Mouse (Mus musculus) kidney, embryonic 15.5 days (tissue): ENCODE measurements around the gene Gm815. TPM values are rescaled to one million over a fixed set of nuclear protein-coding genes. Genes with fewer than 3 reads are reported as not detected.
A peak's percentile ranks its signal among the peaks of the same experiment; 100 is the strongest.

Experiments
- ATAC-seq: fragments of 200-750 bp; cut with Nextera tagmentation; replicated peaks from 2 replicates; pipeline ENCODE4 v1.8.0; 2017; ENCODE audit warnings: moderate TSS enrichment; ENCODE audit not compliant: low FRiP score
- H3K27ac ChIP-seq: fragments of 300-500 bp; sonication (generic); 2 replicates; pipeline ENCODE4 v1.5.1; 2015; ENCODE audit warnings: mild to moderate bottlenecking, inconsistent platforms
- H3K27me3 ChIP-seq: fragments of 300-500 bp; sonication (generic); 2 replicates; pipeline ENCODE4 v1.6.1; 2015; ENCODE audit warnings: inconsistent platforms
- H3K36me3 ChIP-seq: fragments of 300-500 bp; sonication (generic); 2 replicates; pipeline ENCODE4 v1.6.1; 2015; ENCODE audit warnings: inconsistent platforms
- H3K4me1 ChIP-seq: fragments of 300-500 bp; sonication (generic); 2 replicates; pipeline ENCODE4 v1.6.1; 2015; ENCODE audit warnings: inconsistent platforms
- H3K4me2 ChIP-seq: fragments of 300-500 bp; sonication (generic); 2 replicates; pipeline ENCODE4 v1.6.1; 2015; ENCODE audit warnings: moderate library complexity, mild to moderate bottlenecking, inconsistent platforms
- H3K4me3 ChIP-seq: fragments of 300-500 bp; sonication (generic); replicated peaks from 2 replicates; pipeline ENCODE4 v1.5.1; 2015; ENCODE audit warnings: mild to moderate bottlenecking, inconsistent platforms
- H3K9ac ChIP-seq: fragments of 300-500 bp; sonication (generic); 2 replicates; pipeline ENCODE4 v1.6.1; 2015; ENCODE audit warnings: mild to moderate bottlenecking, inconsistent platforms
- H3K9me3 ChIP-seq: fragments of 300-500 bp; sonication (generic); replicated peaks from 2 replicates; pipeline ENCODE4 v1.6.1; 2016; ENCODE audit warnings: inconsistent platforms
- WGBS: fragments of 180-500 bp; shearing (Covaris S2); methylation state at CpG from one replicate; pipeline ENCODE4 v1.1.7; 2015; ENCODE audit warnings: mixed read lengths; 5-methylcytosine and 5-hydroxymethylcytosine counted together
- polyA plus RNA-seq: library from polyadenylated mRNA; unstranded; fragments of >200 nt; fragmentation: Nextera tagmentation; extraction: Ambion mirVana; gene quantifications from 2 replicates; pipeline ENCODE4 v1.2.1, GENCODE M21; 2015

Gm815 gene
- polyA plus RNA-seq: not detected in 2 replicates

DNA sequence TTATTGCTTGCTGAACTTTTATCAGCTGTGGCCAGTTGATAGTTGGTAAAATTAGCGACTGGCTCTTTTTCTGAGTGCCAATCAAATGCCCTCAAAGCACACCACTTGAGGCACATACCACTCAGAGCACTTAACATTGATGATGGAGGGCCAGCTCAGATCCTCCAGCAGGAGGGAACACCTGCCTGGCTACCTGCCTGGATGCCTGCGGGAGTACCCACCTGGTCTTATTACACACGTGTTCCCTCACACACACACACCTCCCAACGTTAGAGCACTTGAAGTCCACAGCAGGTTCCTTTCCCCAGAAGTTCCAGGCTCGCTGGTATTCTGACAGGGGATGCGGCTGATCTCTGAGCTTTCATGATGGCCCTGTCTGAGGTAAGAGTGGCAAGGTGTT, at the start of gene Gm815:
TSS of gene Gm815 (plus strand) at position 266 of the 400 bp plus-strand sequence.
- Histone ChIP-seq H3K9ac (no peak within 1 kb of the TSS), H3K36me3 (no peaks in the 10 kb centered on the region), H3K4me3 (no peak within 1 kb of the TSS), H3K27ac (no peak within 1 kb of the TSS), H3K4me2 (no peak within 1 kb of the TSS), H3K27me3 (no peaks in the 10 kb centered on the region), H3K4me1 (peaks cover 6% of the 10 kb centered on the region), H3K9me3 (no peaks in the 10 kb centered on the region)
- no peak for ATAC-seq
- WGBS: 86% methylated on average over 6 of the region's 6 CpGs

DNA sequence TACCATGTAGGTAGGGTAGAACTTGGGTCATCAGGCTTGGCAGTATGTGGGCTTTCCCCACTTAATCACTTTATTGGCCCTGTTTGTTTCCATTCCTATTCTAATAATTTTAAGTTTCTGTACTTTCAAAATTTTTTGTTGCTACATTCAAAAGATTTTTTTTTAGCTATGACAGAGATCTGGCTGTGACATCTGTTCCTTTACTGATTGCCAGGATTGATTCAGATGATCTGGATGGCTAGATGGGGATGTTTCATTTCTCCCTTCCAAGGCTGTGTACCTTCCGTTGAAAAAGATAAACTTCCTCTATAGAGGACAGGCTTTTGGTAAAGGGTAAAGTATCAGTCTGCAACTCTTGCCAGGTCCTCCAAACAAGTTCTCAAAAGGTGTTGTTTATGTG, 48.1 kb upstream of the Gm815 start:
- 71% methylated on average over 1 of the region's 1 CpGs for WGBS
- H3K9ac ChIP-seq: no peak overlapping the region
- no peaks in the 10 kb centered on the region for H3K27me3 ChIP-seq
- no peaks in the 10 kb centered on the region for H3K9me3 ChIP-seq
- ATAC-seq: no peak
- no peak overlapping the region for H3K4me2 ChIP-seq
- no peak overlapping the region for H3K4me3 ChIP-seq
- H3K27ac ChIP-seq: no peak overlapping the region
- no peaks in the 10 kb centered on the region for H3K4me1 ChIP-seq
- no peaks in the 10 kb centered on the region for H3K36me3 ChIP-seq

DNA sequence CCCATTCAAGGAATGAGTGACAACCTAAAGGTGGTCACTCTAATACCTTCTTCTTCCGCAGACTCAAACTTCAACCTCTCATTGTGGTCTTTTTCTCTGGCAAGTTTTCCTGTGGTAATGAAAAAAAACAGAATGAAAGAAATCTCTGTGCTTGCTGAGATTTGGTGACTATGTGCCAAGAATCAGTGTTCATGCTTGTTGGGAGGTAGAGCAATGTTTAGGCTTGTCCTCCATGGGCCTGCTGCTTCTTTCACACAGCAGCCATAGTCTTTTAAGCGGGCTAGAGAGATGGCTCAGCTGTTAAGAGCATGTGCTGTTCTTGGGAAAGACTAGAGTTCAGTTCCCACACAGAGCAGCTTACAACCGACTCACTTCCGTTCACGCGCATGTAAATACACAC, 41.8 kb upstream of the Gm815 start:
- Histone ChIP-seq H3K4me2 (no peak overlapping the region), H3K9me3 (no peaks in the 10 kb centered on the region), H3K4me3 (no peak overlapping the region), H3K36me3 (no peaks in the 10 kb centered on the region), H3K27ac (peak overlapping the region; percentile 97), H3K4me1 (peaks cover 22% of the 10 kb centered on the region), H3K9ac (no peak overlapping the region), H3K27me3 (no peaks in the 10 kb centered on the region)
- 92% methylated on average over 6 of the region's 6 CpGs for WGBS
- no peak for ATAC-seq

DNA sequence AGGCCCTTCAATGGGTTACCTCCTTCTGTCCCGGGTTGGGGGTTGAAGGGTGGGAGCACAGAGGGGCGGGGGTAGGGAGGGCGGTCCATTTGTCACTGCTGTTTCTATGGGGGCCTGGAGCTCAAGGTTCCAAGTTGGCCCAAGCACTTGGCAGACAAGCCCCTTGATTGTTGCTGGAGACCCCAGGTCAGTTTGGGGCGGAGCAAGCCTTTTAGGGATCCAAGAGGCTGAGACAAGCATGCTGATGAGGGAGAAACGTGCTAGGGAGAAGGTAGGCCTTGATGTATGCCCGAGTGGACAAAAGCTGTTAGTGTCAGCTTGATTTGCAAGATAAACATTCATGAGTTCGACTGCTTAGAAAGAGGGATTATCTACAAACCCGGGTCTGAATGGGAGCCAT, 40.9 kb upstream of the Gm815 start:
- 7% methylated on average over 8 of the region's 8 CpGs for WGBS
- Histone ChIP-seq H3K36me3 (no peaks in the 10 kb centered on the region), H3K4me2 (peak overlapping the region; percentile 60), H3K27me3 (no peaks in the 10 kb centered on the region), H3K4me3 (peak overlapping the region; percentile 55), H3K4me1 (peaks cover 22% of the 10 kb centered on the region), H3K9me3 (no peaks in the 10 kb centered on the region), H3K27ac (peak overlapping the region; percentile 97), H3K9ac (no peak overlapping the region)
- ATAC-seq: peak; percentile 67

DNA sequence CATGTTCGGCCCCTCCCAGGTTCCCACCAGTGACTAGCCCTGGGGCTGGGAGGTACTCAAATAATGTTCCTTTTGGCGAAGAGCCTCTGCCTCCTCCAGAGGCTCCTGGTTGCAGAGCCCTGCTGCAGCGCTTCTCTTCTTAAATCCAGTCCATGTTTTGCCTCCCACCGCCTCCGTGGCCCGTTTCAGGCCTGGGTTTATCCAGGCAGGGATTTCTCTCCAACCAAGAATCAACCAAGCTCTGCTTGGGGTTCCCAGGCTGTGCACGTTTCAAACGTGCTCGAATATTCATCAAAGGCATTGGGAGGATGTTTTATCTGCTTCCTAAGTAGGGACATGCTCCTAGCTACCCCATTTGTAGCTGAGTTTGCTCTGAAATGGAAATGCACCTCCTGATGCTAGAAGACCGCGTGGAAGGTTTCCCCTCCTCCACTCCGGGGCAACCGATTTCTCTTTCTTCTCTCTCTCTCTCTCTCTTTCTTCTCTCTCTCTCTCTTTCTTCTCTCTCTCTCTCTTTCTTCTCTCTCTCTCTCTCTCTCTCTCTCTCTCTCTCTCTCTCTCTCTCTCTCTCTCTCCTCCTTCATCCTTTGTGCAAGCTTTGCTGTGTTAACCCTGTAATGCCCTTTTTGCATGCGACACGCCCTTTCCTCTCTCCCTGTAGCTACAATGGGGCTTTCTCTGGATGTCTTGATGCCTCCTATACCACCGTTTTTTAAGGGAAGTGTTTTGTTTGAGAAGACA, 40.2 kb upstream of the Gm815 start:
- Histone ChIP-seq H3K4me2 (peak overlapping the region; percentile 60), H3K27me3 (no peaks in the 10 kb centered on the region), H3K9ac (peak overlapping the region; percentile 66), H3K36me3 (no peaks in the 10 kb centered on the region), H3K4me3 (peak overlapping the region; percentile 55), H3K27ac (peak overlapping the region; percentile 97), H3K9me3 (no peaks in the 10 kb centered on the region), H3K4me1 (peaks cover 22% of the 10 kb centered on the region)
- under 1% methylated on average over 16 of the region's 16 CpGs for WGBS
- peak; percentile 90 for ATAC-seq

DNA sequence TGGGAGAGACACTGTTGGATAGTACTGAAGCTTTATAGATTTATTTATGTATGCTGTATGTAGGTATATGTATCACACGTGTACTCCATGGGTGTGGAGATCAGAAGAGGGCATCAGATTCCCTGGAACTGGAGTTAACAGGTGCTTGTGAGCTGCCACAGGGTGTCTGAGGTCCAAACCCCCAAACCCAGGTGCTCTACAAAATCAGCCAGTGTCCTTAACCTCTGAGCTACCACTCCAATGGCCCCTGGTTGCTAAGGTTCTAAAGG, 39.7 kb upstream of the Gm815 start:
- 0% methylated on average over 1 of the region's 1 CpGs for WGBS
- Histone ChIP-seq H3K27me3 (no peaks in the 10 kb centered on the region), H3K4me2 (peak overlapping the region; percentile 60), H3K27ac (peak overlapping the region; percentile 97), H3K9me3 (no peaks in the 10 kb centered on the region), H3K36me3 (no peaks in the 10 kb centered on the region), H3K4me3 (peak overlapping the region; percentile 55), H3K4me1 (peaks cover 22% of the 10 kb centered on the region), H3K9ac (peak overlapping the region; percentile 66)
- peak; percentile 8; the same call in 1 of the 2 replicates for ATAC-seq

DNA sequence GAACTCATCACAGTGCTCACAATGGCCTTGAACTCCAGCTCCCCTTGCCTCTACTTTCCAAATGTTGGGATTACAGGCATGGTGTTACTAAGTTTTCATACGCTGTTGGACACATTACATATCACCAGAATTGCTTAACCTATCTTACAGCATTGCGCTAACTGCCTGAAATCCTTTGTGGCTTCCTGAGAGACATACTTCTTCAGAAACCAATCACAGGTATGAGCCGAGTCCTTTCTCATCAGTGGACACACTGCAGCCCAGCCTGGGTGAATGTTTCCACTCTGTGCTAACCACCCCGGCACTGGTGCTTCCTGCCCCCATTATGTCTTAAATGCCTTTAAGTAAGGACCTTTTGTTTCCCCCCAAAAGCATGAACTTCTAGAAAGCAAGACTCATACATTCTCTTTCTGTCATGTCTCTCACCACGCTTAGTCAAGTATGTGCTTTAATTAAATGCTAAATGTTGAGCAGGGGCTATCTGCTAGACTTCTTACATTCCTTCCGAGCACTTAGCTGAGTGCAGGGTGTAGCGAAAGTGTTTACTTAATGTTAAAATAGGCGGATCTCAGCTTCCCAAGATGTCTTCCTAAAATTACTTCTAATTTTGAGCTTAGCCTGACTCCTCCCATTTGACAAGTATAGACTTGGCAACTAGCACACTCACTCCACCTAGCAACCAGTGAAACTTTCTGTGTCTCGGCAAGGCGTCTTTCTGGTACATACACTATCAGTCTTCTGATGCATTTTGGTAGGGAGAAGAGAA, 34.5 kb upstream of the Gm815 start:
- WGBS: 73% methylated on average over 10 of the region's 10 CpGs
- H3K4me1 ChIP-seq: peaks cover 29% of the 10 kb centered on the region
- no peak overlapping the region for H3K9ac ChIP-seq
- no peaks in the 10 kb centered on the region for H3K27me3 ChIP-seq
- peak overlapping the region; percentile 57; the same call in 1 of the 2 replicates for H3K27ac ChIP-seq
- H3K4me3 ChIP-seq: no peak overlapping the region
- no peak overlapping the region for H3K4me2 ChIP-seq
- no peak for ATAC-seq
- H3K36me3 ChIP-seq: no peaks in the 10 kb centered on the region
- no peaks in the 10 kb centered on the region for H3K9me3 ChIP-seq

DNA sequence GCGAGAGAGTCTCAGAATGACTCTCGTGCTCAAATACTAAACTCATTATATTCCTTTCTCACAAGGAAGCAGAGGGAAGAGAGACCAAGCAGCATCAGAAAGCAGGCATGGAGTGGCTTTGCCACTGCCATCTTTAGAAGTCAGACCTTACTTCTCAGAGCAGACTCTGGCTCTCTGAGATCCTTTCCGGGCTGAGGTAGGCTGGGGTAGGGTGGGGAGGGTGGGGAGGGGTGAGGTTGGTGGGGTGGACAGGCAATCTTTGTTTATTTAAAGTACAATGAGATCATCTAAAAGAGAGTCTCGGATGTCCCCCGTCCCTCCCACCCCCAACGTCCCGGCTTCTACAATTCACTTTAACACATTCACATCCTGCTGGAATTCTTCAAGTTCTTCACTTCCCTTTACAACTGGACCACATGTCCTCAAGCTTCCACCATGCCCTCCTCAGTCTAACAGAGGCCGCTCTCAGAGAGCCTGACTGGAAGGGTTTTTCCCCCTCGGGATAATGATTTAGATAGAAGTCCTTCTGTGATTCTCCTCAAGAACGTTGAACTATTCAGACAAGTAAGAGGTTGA, 33.3 kb upstream of the Gm815 start:
- Histone ChIP-seq H3K4me2 (no peak overlapping the region), H3K27ac (peak overlapping the region; percentile 5; the same call in 1 of the 2 replicates), H3K4me3 (no peak overlapping the region), H3K9ac (no peak overlapping the region), H3K36me3 (no peaks in the 10 kb centered on the region), H3K27me3 (no peaks in the 10 kb centered on the region), H3K4me1 (peaks cover 20% of the 10 kb centered on the region), H3K9me3 (no peaks in the 10 kb centered on the region)
- ATAC-seq: 0 out of 2 replicates have a peak, but pooled peaks have one; percentile 44
- 35% methylated on average over 10 of the region's 10 CpGs for WGBS

DNA sequence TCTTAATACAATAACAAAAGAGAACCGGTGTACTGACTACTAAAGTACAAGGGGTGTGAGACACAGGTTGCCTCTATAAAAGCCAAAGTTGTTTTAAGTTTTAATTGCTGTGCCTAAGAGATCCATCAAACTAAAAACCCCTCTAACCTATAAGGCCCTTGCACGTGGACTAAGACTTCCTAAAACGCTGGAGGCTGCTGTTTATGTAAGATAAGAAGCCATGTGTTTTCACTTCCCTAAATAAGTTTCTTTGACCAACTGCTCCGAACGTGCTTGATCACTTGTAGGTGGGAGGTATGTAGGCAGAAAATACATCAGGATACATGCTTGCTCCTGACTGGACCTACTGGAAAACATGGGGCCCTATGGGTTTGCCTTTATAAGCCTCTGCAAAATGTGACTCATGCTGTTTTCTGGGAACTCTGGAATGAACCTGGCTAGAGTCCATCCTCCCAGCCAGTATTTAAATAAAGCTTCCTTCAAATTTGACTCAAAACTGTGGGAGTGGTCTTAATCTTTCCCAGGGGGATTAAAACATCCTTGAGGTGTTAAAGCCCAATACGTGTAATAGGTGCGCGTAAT, 31.9 kb upstream of the Gm815 start:
- Histone ChIP-seq H3K27ac (peak overlapping the region; percentile 25; the same call in 1 of the 2 replicates), H3K9me3 (no peaks in the 10 kb centered on the region), H3K36me3 (no peaks in the 10 kb centered on the region), H3K9ac (no peak overlapping the region), H3K4me3 (no peak overlapping the region), H3K4me2 (no peak overlapping the region), H3K4me1 (peaks cover 21% of the 10 kb centered on the region), H3K27me3 (no peaks in the 10 kb centered on the region)
- WGBS: 56% methylated on average over 8 of the region's 8 CpGs
- no peak for ATAC-seq

DNA sequence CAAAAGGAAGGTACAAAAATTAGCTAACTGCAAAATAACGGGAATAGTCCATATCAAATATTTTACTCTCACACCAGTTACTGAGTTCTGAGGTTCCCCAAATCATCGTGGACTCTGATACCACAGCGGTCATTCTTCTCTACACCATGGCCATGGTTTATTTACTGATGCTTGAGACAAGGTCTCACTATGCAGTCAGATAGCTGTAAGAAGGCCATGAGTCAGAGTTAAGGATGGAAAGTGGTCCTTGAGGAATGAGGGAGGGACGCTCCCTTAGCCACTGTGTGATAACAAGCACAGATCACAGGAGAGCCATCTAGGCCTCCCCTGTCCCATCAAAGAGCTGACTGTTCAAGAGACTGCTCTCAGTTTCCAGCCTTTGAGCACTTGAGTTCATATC, 31.0 kb upstream of the Gm815 start:
- no peak overlapping the region for H3K27ac ChIP-seq
- 93% methylated on average over 4 of the region's 4 CpGs for WGBS
- H3K27me3 ChIP-seq: no peaks in the 10 kb centered on the region
- H3K4me3 ChIP-seq: no peak overlapping the region
- H3K36me3 ChIP-seq: no peaks in the 10 kb centered on the region
- H3K9me3 ChIP-seq: no peaks in the 10 kb centered on the region
- H3K9ac ChIP-seq: no peak overlapping the region
- no peak for ATAC-seq
- peaks cover 30% of the 10 kb centered on the region for H3K4me1 ChIP-seq
- H3K4me2 ChIP-seq: no peak overlapping the region

DNA sequence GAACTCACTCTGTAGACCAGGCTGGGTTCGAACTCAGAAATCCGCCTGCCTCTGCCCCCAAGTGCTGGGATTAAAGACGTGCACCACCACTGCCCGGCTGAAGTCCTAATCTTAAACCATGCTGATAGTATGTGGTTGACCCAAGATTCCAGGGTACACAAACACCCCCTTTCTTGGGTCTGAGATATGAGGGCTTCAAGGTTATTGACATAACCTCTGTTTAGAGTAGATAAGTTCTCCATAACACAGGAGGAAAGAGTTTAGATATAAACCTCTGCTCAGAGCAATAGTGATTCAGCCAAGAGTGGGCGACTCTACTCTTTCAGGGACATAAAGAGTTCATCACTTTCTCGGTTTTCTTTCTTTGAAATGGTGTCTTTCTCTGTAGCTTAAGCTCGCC, 30.5 kb upstream of the Gm815 start:
- no peak overlapping the region for H3K9ac ChIP-seq
- ATAC-seq: no peak
- WGBS: 84% methylated on average over 7 of the region's 7 CpGs

More for the DNA sequence above, 30.5 kb upstream of the Gm815 start:
- Histone ChIP-seq H3K9me3 (no peaks in the 10 kb centered on the region), H3K27me3 (no peaks in the 10 kb centered on the region), H3K36me3 (no peaks in the 10 kb centered on the region), H3K4me3 (no peak overlapping the region), H3K27ac (no peak overlapping the region), H3K4me2 (no peak overlapping the region), H3K4me1 (peaks cover 30% of the 10 kb centered on the region)
